Mouse (Mus musculus): Measurements from ENCODE around the gene Podnl1.

Podnl1 gene

DNA sequence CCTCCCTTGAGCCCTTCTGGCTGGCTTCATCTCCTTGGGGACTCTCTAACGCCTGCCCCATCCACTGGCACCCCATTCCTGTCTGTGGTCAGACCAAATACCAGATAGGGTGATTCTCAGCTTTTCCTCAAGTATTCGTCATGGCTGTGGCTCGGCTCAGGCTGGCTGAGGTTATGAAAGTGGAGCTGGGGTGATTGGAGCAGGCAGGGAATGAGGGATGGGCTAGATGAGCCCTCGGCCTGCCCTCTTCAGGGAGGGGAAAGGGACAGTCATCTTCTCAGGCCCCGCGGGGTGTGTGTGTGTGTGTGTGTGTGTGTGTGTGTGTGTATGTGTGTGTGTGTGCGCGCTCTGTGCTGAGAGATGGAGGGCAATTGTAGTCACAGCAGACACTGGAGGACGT is at the start of gene Podnl1:
TSS of gene Podnl1 (plus strand) at position 334 of the 400 bp plus-strand sequence.
- DNase-seq (ENCODE audit: low spot score), result no peak

DNA sequence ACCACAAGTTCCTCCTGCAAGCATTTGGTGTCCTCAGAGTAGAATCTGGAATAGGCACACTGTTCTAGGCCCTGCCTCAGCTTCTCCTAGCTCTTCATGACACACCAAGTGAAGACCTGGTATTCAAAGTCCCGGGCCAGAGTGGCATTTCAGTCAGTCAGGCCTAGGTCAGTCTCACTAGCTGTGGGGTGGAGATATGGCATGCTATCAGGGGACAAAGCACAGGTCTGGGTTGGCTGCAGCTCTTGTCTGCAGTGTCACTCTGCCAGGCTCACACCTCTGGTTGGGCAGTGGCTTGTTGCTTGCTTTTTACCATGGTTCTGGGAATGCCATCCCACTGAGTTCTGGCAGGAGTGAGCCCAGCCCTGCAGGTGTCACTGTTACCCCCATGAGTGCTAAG is 49.4 kb upstream of the Podnl1 start:
- DNase-seq (ENCODE audit: low spot score), result no peak

DNA sequence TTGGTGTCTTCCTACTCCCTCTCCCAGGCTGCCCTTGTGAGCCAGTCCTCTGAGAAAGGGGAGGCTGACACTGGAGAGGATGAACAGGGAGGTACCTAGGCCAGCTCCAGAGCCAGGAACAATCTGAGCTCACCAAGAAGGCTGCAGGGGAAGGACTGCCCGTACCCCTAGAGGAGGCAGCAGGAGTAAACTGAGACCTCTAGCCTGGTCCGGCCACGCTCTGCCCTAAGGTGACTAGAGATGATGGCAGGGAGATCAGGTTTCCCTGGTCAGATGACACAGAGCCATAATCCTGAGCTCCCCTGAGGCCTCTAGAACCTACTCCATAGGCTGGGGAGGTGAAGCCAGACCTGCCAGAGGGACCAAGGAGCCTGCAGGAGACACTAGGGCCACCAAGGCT is 48.9 kb upstream of the Podnl1 start:
- no peak for DNase-seq (ENCODE audit: low spot score)

DNA sequence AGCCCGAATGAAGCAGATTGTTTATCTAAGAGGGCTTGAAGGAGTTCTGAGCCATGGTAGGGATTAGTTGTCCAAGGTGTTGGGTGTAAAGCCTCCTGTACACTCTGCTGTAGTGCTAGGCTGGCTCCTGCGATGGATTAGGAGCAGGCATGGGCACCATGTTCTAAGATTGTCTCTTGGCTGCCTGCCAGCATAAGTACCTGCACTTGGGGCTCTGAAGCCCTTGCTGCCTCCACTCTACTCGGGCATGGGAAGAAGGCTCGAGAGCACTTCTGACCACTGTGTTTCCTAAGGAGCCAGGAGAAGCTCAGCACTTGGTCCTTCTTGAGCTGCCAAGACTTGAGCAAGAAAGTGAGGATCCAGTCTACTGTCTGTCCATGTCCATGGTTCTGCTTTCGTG is 46.6 kb upstream of the Podnl1 start:
- DNase-seq (ENCODE audit: low spot score), result no peak

DNA sequence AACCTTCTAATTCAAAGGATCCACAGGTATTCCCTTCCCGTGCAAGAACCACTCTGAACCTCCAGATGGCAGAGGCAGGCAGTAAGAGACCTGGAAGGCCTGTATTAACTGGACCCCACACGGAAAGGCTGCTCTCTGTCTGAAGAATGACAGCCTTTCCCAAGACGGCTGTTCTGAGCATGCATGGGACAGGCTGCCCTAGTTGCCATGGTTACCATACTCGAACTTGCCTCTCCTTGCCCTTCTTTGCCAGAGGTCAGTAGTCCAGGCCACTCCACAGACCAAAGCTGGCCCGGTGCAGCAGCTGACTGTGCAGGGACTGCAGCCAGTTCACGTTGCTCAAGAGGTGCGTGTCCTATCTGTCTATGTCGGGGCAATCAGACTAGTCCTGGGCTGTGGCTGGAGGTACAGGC is 42.0 kb upstream of the Podnl1 start:
- no peak for DNase-seq (ENCODE audit: low spot score)

DNA sequence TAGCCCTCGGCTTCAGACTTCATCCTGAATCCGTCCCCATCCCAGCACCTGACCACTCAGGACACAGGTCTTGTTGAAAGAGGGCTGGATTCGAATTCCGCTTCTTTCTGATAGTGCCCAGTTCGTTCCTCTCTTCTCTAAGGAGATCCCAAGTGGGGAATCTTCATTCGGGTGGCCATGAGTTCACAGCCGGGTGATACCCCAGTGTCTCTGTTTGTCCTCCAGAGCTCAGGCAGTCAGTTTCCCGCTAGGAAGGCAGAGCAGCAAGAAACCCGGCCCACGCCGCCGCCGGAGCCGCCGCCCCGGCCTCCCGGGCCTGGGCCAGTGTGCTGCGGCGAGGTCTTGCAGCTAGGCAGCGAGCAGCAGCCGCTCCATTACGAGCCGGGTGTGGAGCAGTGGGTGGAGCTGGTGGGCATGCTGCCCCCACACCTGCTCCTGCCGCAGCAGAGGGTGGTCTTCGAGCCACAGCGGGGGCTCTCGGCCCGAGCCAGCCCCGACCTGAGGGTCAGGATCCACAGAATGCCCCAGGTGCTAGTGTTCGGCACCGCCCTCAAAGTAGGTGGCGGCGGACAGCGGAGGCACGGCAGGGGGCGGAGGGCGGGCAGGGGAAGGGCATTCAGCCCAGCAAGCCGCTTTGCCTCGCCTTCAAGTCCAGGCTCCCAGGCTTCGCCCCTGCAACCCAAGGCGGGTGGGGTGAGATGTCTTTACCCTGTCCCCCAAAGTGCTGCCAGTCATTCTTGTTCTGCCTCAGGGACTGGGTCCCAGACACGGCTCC is 41.3 kb upstream of the Podnl1 start:
- no peak for DNase-seq (ENCODE audit: low spot score)

DNA sequence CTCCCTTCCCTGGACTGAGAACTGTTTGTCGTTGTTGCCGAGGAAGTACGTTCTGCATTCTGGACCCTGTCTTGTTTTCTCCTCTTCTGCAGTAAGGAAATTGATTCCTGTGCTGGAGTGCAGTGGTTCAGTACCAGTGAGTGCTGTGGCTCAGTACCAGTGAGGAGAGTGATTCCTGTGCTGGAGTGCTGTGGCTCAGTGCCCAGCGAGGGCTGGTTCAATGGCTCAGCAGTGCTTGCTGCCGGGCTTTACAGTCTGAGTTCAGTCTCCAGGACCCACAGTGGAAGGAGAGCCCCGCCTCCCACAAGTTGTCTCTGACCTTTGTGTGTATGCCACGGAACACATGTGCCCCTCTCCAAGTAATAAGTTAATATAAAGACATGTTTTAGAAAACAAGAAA is 38.6 kb upstream of the Podnl1 start:
- DNase-seq (ENCODE audit: low spot score), result no peak

DNA sequence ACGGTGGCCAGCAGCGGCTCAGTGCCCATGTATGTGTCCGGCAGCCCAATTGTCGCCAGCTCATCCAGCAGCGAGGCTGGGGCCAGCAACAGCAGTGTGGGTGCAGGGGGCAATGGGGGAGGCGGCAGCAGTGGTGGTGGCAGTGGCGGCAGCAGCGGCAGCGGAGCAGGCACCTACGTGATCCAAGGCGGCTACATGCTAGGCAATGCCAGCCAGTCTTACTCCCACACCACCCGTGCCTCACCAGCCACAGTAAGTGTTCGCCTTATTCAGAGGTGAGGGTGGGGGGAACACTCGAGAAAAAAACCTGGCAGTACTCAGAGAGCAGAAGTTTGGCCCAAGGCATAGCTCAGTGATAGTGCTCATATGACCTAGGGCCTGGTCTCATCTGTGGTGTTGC is 38.0 kb upstream of the Podnl1 start:
- no peak for DNase-seq (ENCODE audit: low spot score)

DNA sequence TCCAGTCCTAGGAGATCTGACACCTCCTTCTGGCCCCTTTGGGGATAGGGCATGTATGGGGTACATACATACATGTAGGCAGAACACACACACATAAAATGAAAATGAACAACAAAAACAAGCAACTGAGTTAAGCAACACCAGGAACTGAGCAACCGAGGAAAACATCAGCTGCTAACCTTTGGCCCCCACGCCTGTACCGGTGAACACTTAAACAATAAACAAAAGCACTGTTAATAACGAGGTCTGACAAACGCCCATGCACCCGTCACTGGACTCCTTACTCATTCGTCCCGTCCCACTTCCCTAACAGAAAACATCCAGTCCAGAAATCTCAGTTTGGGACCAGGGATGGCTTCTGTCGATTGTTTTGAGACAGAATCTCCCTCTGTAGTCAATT is 36.5 kb upstream of the Podnl1 start:
- no peak for DNase-seq (ENCODE audit: low spot score)

DNA sequence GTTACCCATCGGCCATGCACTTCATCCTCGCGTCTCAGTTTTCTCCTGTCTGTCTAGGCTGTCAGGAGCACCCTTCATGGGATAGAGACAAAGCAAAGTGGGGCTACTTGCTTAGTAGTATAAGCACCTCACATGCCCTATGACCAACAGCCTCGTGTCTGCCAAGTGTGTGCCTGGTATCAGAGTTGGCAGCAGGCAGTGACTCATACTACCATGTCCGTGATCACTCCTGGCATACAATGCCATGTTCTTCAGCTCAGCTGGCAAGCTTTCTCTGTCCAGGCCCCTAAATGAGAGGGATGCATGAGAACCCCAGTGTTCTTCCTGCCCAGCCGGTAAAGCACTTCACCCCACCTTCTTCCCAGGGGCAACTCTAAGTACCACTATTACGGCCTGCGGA is 35.2 kb upstream of the Podnl1 start:
- no peak for DNase-seq (ENCODE audit: low spot score)

DNA sequence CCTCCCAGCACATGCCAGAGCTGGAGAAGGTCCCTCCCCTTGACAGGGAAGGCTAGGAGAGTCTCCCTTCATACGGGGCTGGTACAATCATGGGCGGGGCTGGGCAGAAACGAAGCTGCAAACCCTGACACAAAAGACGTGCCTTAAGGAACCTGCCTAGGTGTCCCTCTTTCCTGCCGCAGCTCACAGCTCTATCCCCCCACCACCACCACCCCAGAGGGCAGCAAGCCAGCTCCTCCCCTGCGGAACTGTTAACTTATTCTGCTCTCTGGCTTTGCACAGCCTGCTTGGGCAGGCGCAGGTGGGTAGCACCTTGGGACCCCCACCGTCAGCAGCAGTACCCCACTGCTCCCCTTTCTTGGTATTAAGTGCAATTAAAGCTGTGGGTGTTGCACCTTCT is 29.7 kb upstream of the Podnl1 start:
- no peak for DNase-seq (ENCODE audit: low spot score)

DNA sequence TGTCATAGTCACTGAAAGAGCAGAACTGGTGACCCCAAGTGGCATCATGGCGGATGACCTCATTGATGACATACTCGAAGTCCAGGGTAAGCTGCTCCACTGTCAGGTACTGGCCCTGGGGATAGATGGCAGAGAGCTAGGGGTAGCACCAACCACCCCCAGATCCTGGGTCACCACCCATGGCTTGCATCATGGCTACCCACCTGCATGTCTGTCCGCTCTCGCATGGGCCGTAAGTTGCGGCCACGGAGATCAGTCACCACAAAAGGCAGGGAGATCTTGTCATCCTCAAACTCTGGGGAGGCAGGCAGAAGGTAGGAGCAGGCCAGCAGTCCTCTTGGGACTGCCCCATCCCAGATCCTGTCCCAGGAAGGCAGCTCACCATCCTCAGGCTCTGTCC is 27.4 kb upstream of the Podnl1 start:
- DNase-seq (ENCODE audit: low spot score), result no peak

DNA sequence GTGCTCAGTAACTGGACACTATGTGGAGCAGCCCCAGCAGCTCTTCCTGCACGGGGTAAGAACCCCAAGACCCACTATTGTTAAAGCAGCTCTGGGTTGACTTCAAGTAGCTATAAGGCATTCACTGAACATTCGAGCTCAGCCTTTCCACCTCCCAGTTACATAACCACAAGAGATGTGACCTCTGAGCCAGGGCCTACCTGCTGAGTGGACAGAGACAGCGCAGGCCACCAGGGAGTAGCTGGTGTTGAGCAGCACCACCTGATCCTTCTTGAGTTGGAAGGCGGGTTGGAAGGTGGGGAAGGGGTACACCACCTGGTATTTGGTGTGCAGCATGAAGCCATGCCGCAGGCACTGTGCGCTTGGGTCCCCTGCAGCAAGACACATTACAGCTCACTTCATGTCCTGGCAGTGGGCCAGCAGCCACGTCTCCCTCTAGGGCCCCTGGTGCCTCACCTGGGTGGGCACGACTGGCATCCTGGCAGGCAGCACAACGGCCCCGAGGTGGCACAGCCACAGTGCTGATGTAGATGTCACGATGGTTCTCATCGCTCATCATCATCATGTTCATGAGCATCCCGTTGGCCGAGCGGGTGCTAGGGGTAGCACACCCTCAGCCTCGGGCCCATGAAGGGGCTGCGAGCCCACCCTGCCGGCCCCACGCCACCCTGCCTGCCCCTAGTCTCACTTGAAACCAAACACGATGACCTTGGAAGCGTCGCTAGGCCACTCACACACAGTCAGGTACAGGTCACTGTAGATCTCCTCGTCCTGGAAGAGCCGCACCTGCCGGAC is 24.1 kb upstream of the Podnl1 start:
- DNase-seq (ENCODE audit: low spot score), result no peak

DNA sequence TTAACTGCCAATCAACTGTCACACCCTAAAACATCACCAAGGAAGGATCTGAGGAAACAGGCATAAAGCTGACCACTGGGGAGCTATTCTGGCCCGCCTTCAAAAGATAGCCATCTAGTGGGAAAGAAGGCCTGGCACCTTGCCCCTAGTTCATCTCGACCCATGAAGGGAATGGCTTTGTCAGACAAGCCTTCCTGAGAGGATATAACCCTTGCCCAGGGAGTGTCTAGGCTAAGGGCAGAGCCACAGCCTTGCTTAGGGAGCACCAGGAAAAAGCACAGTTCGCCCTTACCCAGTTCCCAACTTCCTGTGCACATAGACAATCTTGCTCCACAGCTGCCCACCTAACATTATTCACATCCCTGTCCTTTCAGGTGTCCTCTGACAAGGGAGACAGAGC is 22.2 kb upstream of the Podnl1 start:
- no peak for DNase-seq (ENCODE audit: low spot score)

DNA sequence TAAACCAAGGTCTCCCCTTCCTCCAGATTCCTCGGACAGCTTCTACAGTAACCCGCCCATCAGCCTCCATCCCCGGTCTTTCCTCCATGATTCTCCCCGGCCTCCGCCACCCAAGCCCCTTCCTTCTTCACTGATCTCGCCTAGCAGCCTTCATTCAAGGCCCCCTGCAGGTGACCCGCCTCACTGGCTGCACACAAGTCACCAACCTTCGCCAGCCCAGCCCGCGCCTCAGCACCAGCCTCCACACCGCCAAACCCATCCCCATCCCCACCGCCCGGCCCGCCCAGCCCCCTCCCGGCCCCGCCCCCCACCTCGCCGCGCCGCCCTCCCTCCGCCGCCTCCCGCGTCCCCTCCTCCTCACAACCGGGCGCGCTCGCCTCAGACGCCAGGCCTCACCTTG is 21.6 kb upstream of the Podnl1 start:
- DNase-seq (ENCODE audit: low spot score), result peak; percentile 24

DNA sequence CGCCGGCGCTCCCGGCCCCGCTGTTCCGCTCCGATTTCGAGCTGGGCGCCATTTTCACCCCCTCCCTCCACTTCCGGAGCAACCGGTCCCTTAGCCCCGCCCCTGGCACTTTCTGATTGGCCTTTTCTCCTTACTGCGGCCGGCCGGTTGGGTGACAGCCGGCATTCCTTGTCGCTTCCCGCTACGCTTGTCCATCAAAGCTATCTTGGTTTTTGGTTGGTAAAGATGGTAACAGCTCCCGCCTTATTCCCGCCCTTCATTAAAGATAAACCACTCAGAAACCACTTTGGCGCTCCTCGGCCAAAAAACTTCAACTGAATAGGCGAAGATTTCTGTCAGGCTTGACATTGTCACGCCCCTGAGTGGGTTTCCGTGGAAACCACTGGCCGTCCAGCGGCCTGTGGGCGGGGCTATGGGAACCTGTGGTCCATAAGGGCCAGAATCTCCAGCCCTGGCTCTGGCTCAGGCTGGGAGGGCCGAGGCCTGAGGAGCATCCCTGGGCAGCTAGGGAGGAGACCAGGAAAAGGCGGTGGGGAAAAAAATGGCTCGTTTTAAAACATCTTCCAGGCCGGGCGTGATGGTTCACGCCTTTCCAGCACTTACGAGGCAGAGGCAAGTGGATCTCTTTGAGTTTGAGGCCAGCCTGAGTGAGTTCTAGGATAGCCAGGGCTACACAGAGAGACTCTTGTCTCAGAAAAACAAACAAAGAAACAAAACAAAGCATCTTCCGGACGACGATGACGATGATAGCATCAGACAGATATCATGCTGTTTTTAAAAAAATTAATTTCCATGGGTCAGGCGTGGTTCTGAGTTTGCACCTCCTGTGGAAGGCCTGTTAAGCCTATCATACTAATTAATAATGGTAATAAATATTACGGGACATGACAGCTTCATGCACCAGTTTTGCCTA is 20.8 kb upstream of the Podnl1 start, which contains the start of gene Dcaf15:
TSS of gene Dcaf15 (minus strand) at position 72 of the 913 bp plus-strand sequence.
- DNase-seq (ENCODE audit: low spot score), result peak; percentile 89

DNA sequence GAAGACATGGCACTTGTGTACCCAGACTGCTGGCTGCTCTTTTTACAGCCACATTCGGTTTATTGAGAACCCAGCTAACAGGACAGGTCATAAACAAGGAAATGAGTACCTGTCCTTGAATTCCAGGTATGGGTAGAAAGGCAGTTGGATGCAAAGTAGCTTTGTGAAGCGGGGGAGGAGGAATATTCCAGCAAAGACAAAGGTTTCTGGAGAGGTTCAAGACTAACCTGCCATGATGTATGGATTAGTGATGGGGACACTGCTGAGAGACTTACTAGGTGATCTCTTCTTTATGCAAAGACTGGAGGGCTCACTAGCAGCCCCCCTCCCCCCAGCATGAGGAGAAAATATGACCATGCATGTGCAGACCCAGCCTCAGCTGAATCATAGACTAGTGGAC is 20.1 kb upstream of the Podnl1 start:
- DNase-seq (ENCODE audit: low spot score), result no peak

DNA sequence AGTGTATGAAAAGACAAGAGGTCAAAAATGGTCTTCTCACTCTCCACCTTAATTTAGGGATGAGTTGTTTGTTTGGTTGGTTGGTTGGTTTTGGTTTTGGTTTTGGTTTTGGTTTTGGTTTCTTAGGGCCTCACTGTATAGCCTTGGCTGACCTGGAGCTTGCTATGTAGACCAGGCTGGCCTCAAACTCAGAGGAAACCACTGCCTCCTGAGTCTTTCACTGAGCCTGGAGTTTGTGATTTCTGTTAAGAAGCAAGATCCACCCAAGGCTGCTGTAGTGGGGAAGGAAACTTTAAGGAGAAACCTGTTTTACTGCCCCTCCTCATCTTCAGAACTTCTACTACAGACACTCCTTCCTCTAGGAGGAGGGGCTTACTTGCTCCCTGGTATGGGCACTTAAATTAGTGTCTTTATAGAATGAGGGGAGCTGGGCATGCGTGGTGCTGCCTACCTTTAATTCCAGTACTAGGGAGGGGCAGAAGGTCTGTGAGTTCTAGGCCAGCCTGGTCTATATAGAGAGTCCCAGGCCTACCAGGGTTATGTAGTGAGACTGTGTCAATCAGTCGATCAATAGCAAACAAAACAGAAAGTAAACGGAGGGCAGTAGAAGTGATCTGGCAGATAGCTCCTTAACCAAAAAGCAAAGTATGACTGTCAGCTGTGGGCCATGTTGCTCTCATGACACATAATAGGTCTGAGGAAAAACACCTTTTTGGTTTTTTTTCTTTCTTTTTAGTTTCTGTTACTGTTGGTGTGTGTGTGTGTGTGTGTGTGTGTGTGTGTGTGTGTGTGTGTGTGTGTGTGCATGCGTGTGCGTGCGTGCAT is 19.4 kb upstream of the Podnl1 start:
- no peak for DNase-seq (ENCODE audit: low spot score)

DNA sequence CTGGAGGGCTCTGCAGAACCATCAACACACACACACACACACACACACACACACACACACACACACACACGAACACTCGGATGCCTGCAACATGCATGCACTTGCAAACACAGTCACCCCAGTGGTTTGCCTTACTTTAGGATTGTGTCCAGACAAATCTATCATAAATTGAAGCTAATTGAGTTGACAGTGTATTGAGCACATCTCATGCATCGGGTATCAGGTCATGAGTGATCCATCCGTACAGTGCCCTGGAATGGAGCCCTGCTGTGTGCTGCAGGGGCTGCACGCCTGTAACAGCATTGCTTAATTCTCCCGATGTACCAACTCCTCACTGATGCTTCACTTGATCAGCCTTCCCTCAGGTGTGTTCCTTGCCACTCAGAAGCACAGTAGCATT is 10.1 kb upstream of the Podnl1 start:
- no peak for DNase-seq (ENCODE audit: low spot score)

DNA sequence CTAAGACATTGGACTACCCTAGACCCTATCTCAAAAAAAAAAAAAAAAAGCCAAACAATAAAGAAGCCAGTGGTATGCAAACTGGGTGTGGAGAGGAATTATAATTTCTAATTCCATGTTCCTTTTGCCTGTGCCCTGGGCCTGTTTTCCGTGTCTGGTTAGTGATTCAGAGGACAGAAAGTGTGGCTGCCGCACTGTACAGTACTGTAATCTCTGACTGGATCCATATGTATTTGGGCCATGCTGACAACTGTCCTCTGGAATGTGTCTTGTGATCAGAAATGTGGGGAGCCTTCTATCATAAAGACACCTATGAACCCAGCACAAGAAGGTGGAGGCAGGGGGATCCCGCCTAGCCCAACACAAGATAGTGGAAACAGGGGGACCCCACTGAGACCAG is 3.6 kb upstream of the Podnl1 start:
- DNase-seq (ENCODE audit: low spot score), result no peak

DNA sequence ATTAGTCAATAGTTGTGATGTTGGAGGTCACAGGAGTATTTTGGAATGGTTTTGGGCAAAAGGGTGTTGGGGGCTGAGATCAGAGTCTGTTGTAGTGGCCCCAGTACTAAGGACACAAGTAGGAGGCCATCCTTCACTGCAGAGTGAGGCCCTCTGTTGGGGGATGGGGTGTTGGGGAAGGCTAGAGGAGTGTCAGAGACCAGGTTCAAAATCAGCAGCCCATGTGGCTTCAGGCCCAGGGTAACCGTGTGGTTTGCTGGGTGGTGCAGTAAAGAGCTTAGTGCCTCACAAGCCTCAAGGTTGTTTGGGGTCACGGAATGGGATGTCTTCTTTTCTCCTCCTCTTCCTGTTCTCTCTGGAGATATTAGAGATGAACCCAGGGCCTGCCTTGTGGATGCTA is 953 bp downstream of the Podnl1 start:
- no peak for DNase-seq (ENCODE audit: low spot score)

Measured in ovary, postnatal 10 days (tissue).